Mouse (Mus musculus) liver, postnatal 0 days (tissue): ENCODE measurements at regions not wholly inside any gene's neighbourhood (a gene's known extent, or its start where the extent isn't known, plus 50 kb on each side); places are given as distances from the start of the nearest gene placed in this dataset.

ENCODE experiments used
- CTCF ChIP-seq: sonication (generic); IDR thresholded peaks from 2 replicates; pipeline ENCODE4 v1.5.1; 2016; ENCODE audit warnings: antibody characterized with exemption, low read depth
- EP300 ChIP-seq: IDR thresholded peaks from 2 replicates; pipeline ENCODE4 v1.6.1; 2016; ENCODE audit warnings: antibody characterized with exemption, low read depth, mild to moderate bottlenecking

- TF ChIP-seq CTCF (peak; percentile 69), EP300 (no peak)
These were observed 214.7 kb upstream of the Pmfbp1 start for GRCm38 (mm10) chr8:109279129-109279528.
